Mouse (Mus musculus) erythroblast, embryonic 14.5 days (primary cell): ENCODE data around the gene Tcte2.

Experiments
- GATA1 ChIP-seq: IDR thresholded peaks from 2 replicates; pipeline ENCODE4 v1.6.1; 2012; ENCODE audit warnings: low read length, inconsistent platforms, mixed read lengths
- TAL1 ChIP-seq: IDR thresholded peaks from 3 replicates; pipeline ENCODE4 v1.6.1; 2012; ENCODE audit warnings: low read length, inconsistent platforms, mixed read lengths

- TF ChIP-seq TAL1 (no peak), GATA1 (no peak)
Observed at GRCm38 (mm10) chr17:13717428-13717827, 44.2 kb downstream of the Tcte2 start.
